ENCODE assay signal across 8 mouse cellular contexts in the genomic region with DNA sequence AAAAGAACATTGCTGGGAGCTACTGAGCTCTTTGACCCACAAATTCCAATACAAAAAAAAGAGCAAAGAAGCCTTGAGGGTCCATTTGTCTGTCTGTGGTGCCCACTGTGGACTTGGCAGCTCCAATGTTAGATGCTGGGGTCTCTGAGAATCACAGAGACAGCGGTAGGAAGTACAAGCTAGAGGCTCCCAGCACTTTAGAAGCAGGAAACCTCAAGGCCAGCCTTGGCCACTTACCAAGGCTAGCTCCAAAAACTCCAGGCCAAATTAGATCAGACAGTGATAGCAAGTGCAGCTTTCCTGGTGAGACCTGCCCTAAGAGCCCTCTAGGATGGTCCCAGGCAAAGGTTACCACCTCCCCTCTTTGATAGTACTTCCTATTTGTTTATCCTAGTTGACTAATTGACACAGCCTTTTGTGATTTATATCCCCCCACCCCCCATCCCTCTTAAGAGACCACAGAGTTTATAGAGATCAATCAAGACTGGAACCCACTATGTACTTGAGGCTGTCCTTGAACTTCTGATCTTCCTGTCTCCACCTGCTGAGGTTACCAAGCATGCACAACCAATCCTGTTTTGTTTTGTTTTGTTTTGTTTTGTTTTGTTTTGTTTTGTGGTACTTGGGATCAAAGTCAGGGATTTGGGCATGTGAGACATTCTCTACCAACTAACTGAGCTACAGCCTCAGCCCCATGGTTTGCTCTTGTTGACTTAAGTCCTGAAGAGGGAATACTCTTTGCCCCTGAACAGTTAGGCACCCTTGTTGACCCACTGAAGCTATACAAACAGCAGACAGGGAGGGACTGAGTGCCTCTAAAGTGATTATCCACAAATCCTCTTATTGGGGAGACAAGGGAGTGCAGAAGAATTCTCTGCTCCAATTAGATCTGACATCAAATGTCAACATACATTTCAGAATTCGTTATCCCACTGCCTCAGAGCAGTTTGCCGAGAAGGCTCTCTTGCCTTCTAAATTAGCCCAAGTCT.
DNase-seq lines count a peak whose midpoint lies in the region; ATAC-seq lines count a peak whose summit lies in the region.

No protein-coding gene starts in this region.

- WGBS in heart, embryonic 14.5 days, result 67% methylated on average over 3 of the region's 3 CpGs
- 64% methylated on average over 3 of the region's 3 CpGs for WGBS in limb, embryonic 10.5 days

- DNase-seq in heart, postnatal 36 days, result no peak
- DNase-seq in 416B (ENCODE audit: low read depth), result peak; percentile 9
- peak; percentile 92 for DNase-seq in ZHBTc4 (ENCODE audit: low read depth, low spot score)
- no peak for DNase-seq in limb, embryonic 10.5 days (ENCODE audit: low spot score)
- DNase-seq in frontal cortex, postnatal 25 days (ENCODE audit: low spot score in 2 of 2), result no peak
- DNase-seq in thymus, postnatal 25 days, result no peak
- DNase-seq in left cerebral cortex, adult 18-20 months (ENCODE audit: low spot score in 2 of 2), result no peak

- H3K9ac ChIP-seq in heart, embryonic 14.5 days (ENCODE audit: low read length), result no peak overlapping the region

- peak overlapping the region; percentile 81 to 82 for H3K27ac ChIP-seq in heart, embryonic 14.5 days (replicated peaks in 1 of 2; ENCODE audit: control insufficient read depth in 1 of 2, insufficient read depth in 1 of 2, low read depth in 2 of 2, low read length in 2 of 2)
- H3K27ac ChIP-seq in limb, embryonic 10.5 days, result peak overlapping the region; percentile 37; the same call in 1 of the 2 replicates

- peaks cover 35 to 41% of the 10 kb centered on the region in 2 experiments for H3K4me1 ChIP-seq in heart, embryonic 14.5 days (ENCODE audit: control insufficient read depth in 2 of 2, insufficient read depth in 2 of 2, low read length in 2 of 2)
- peaks cover 33% of the 10 kb centered on the region for H3K4me1 ChIP-seq in limb, embryonic 10.5 days

- no peaks in the 10 kb centered on the region for H3K9me3 ChIP-seq in heart, embryonic 14.5 days (ENCODE audit: control insufficient read depth, low read length)
- no peaks in the 10 kb centered on the region; the same call in 1 of the 2 replicates for H3K9me3 ChIP-seq in limb, embryonic 10.5 days (replicated peaks)

- ATAC-seq in heart, embryonic 14.5 days (ENCODE audit: insufficient number of reproducible peaks, insufficient read depth, low FRiP score, low read depth), result no peak

- no peak overlapping the region for H3K4me3 ChIP-seq in heart, embryonic 14.5 days (ENCODE audit: control insufficient read depth in 1 of 2, insufficient read depth in 1 of 2, low read depth in 1 of 2, low read length in 2 of 2)
- H3K4me3 ChIP-seq in limb, embryonic 10.5 days, result no peak overlapping the region

- no peaks in the 10 kb centered on the region for H3K27me3 ChIP-seq in heart, embryonic 14.5 days (ENCODE audit: control insufficient read depth, insufficient read depth, low read length)
- H3K27me3 ChIP-seq in limb, embryonic 10.5 days (ENCODE audit: low read depth, poor library complexity, severe bottlenecking), result no peaks in the 10 kb centered on the region

- intact Hi-C loops in heart, postnatal 36 days (cut with DNase I), result no loop called here

- H3K4me2 ChIP-seq in heart, embryonic 14.5 days (ENCODE audit: low read length), result peak overlapping the region; percentile 19

- no peaks in the 10 kb centered on the region for H3K36me3 ChIP-seq in heart, embryonic 14.5 days (ENCODE audit: control insufficient read depth, insufficient read depth, low read length)
- no peaks in the 10 kb centered on the region; the same call in 1 of the 2 replicates for H3K36me3 ChIP-seq in limb, embryonic 10.5 days

Comparison
In these comparisons a context has a peak if more than half of its experiments do, and no peak if none do; other contexts are left out.
1. DNase-seq: peak in 416B (single experiment) and ZHBTc4 (single experiment); none in heart, postnatal 36 days (0 of 2), limb, embryonic 10.5 days (single experiment), frontal cortex, postnatal 25 days (0 of 2), thymus, postnatal 25 days (single experiment) and left cerebral cortex, adult 18-20 months (0 of 2).